ENCODE assay signal across 28 mouse cellular contexts in genomic region chr14:118544493-118544892, GRCm38 (mm10).
"Had no signal": no experiment of that assay in that cellular context is flagged by ENCODE, and none has a peak within 500 bp of the region (broad histone marks: within the 10 kb centered on the region; RNA-seq: fewer than 3 reads in every experiment).

No protein-coding gene starts in this region.

- H3K4me3 ChIP-seq: gastrocnemius, adult 2 months; heart, adult 2 months; hindbrain, embryonic 10.5 days; hindbrain, embryonic 12.5 days; intestine, embryonic 15.5 days; layer of hippocampus, adult 2 months; left cerebral cortex, adult 2 months; limb, embryonic 10.5 days; limb, embryonic 12.5 days; liver, embryonic 13.5 days; liver, embryonic 15.5 days had no signal

- H3K9me3 ChIP-seq: hindbrain, embryonic 12.5 days; intestine, embryonic 15.5 days; limb, embryonic 10.5 days; limb, embryonic 12.5 days; liver, embryonic 13.5 days; liver, embryonic 15.5 days had no signal

- H3K27ac ChIP-seq: gastrocnemius, adult 2 months; heart, adult 2 months; hindbrain, embryonic 10.5 days; hindbrain, embryonic 12.5 days; hindbrain, embryonic 14.5 days; intestine, embryonic 15.5 days; layer of hippocampus, adult 2 months; left cerebral cortex, adult 2 months; limb, embryonic 10.5 days; limb, embryonic 12.5 days; liver, embryonic 13.5 days; liver, embryonic 15.5 days had no signal

- H3K36me3 ChIP-seq: hindbrain, embryonic 10.5 days; hindbrain, embryonic 12.5 days; intestine, embryonic 15.5 days; limb, embryonic 10.5 days; limb, embryonic 12.5 days; liver, embryonic 13.5 days; liver, embryonic 15.5 days had no signal

- H3K27me3 ChIP-seq: hindbrain, embryonic 12.5 days; intestine, embryonic 15.5 days; limb, embryonic 12.5 days; liver, embryonic 13.5 days; liver, embryonic 15.5 days had no signal

- H3K9ac ChIP-seq: hindbrain, embryonic 12.5 days; hindbrain, embryonic 14.5 days; intestine, embryonic 15.5 days; limb, embryonic 12.5 days; liver, embryonic 13.5 days; liver, embryonic 15.5 days; liver, postnatal 0 days had no signal

- ATAC-seq: forebrain, embryonic 16.5 days; hindbrain, embryonic 16.5 days; inflammation-experienced regulatory T-cells, adult 6 months; intestine, embryonic 15.5 days; intestine, postnatal 0 days; liver, postnatal 0 days had no signal

- H3K4me2 ChIP-seq: hindbrain, embryonic 12.5 days; hindbrain, embryonic 14.5 days; intestine, embryonic 15.5 days; limb, embryonic 12.5 days; liver, embryonic 11.5 days; liver, embryonic 13.5 days; liver, embryonic 15.5 days had no signal

- H3K4me1 ChIP-seq: hindbrain, embryonic 12.5 days; intestine, embryonic 15.5 days; limb, embryonic 10.5 days; liver, embryonic 13.5 days; liver, embryonic 15.5 days had no signal

- DNase-seq: gastrocnemius, adult 2 months; gastrocnemius, postnatal 10 days; gastrocnemius, postnatal 25 days; heart, adult 2 months; heart, postnatal 14 days; heart, postnatal 4 days; kidney, adult 18-20 months; kidney, adult 8-10 months; kidney, postnatal 10 days; kidney, postnatal 25 days; kidney, postnatal 4 days; liver; liver, embryonic 13.5 days; liver, postnatal 0 days had no signal
